Mouse (Mus musculus) kidney, postnatal 36 days (tissue): ENCODE data around the gene Hnrnpk.
A peak's percentile ranks its signal among the peaks of the same experiment; 100 is the strongest.
"Not testable (repeated sequence)": the region's sequence is repeated elsewhere in the genome, so short reads cannot be mapped to it uniquely, and the experiment has no call there.

ENCODE experiments used
- DNase-seq, 2 experiments: peaks; one replicate each; pipeline ENCODE4 v3.0.0; 2021 to 2022; ENCODE audit warnings: mixed read lengths in 2 of 2

Gene Hnrnpk

GRCm38 (mm10) chr13:58403243-58403642 lies at the start of gene Hnrnpk:
TSS of gene Hnrnpk (minus strand) at chr13:58403343.
- DNase-seq, result not testable (repeated sequence)

- DNase-seq, result no peak
Observed at GRCm38 (mm10) chr13:58452246-58452645, 49.1 kb upstream of the Hnrnpk start.

DNA sequence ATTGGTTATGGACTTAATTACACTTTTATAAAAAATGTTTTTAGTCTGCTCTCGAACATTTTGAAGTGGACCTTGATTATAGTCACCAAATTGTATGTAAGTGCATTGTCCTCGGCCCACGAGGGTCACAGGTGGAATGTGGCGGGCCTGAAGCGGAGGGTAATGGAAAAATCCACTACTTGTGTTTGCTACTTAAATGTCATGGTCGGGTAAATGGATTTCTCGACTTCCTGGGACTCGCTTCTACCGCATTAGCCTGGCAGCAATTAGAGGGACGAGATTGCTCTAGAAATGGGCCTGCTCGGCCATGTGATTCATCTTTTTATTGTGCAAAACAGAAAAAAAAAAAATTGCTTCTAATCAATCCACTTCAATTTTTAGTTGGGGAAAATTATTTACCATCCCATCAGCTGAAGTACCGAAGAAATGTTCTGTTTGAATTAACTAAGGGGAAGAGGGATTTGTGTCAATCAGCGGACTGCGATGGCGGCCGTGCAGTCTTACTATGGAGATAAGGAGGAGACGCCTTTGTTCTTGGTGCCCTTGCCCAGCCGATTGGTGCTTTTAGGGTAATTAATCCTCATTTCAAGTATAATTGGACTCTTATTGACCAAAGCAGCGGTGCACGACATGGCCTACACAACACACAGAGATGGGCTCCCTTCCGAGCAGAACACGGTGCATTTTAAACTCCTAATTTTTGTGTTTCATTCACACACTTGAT lies 47.5 kb upstream of the Hnrnpk start:
- no peak for DNase-seq

- DNase-seq, result no peak
Observed at GRCm38 (mm10) chr13:58446541-58446940, 43.4 kb upstream of the Hnrnpk start.

DNA sequence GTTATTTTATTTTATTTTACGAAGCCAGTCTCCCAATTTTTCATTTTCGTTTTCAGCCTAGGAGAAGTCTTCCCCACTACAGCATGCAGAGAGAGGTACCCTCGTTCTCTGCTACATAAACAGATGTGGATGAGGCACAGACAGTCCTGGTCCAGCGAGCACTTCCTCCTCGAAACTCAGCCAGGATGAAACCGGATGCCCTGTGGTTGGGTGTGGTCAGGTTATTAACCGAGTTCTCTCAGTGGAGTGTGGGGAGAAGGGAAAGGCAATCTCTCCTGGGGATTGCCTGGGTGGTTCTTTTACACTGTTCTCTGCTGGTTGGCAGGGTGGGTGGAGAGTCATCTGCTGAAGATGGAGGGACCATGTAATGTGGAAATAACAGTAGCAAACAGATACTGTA lies 40.6 kb upstream of the Hnrnpk start:
- DNase-seq, result peak; percentile 45 to 51

- no peak for DNase-seq
Observed at GRCm38 (mm10) chr13:58443326-58443725, 40.2 kb upstream of the Hnrnpk start.

GRCm38 (mm10) chr13:58439716-58440115 lies 36.6 kb upstream of the Hnrnpk start:
- no peak for DNase-seq

DNA sequence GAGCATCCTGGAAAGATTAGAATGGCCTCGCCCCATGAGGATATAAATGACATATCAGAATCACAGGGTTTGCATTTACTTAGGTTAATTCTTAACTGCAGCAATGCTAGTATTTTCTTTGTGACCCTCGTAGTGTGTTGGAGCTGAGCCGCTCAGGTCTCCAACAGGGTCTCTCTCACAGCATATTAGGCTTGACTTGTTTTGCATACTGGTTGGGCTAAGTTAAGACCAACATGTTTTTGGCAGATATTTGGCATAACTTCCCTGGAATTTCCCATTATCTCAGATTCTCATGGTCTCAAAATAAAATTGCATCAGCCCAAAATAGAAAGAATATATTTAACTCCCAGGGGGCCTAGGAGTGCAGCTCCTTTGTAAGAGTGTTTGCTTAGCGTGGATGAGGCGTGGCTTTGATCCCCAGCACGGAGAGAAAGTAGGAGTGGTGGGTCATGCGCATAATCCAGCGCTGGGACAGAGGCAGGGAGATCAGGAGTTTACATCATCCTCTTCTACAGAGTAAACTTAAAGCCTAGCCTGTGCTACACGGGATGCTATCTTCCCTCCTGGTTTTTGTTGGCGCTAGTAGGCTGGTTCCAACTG lies 20.0 kb upstream of the Hnrnpk start:
- DNase-seq, result peak; percentile 22 to 37

DNA sequence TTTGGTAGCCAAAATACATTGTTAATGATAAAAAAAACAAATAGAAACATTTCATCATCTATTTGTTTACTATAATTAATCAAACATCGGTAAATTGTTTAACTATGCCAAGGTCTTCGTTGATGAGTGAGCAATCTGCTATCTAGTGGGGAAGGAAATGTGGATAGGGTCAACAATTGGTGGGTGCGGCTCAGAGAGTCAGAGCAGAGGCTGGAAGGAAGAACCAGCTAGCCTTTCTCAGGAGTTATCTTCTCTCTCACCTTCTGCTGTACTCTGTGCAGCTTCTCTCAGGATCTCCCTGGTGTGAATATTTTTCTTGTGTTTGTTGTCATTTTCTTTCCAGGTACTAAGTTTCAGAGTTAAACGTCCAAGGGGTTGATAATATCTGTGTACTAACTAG lies 19.1 kb upstream of the Hnrnpk start:
- no peak for DNase-seq

DNA sequence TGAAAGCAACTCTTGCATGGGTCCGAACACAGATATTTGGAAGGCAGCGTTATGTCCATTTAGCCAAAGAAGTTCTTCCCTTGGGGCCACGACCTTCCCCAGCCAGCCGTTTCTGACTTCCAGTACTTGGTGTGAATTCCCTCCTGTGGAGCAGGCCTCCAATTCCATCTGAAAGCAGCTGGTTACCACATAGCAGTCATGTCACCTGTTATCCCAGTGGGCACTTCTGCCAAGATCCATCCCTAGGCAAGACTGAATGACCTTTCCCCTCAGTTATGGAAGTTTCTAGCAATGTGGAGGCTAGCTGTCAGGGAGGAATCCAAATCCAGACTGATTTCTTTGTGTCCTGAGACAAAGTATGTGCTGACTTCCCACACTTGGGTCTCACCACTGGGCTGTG lies 17.9 kb upstream of the Hnrnpk start:
- DNase-seq, result no peak

DNA sequence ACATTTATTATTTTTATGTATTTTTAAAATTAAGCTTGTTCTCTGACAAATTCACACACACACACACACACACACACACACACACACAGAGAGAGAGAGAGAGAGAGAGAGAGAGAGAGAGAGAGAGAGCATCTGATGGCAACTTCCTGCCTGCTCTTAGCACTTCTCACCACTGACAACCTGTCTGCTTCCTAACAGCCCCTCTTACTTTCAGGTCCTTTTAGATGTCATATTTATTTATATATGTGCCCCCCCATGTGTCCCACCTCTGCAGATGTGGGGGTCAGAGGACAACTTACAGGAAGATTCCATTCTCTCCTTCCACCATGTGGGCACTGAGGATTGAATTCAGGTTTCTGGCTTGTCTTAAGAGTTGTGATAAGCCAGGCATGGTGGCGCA lies 16.1 kb upstream of the Hnrnpk start:
- no peak for DNase-seq

DNA sequence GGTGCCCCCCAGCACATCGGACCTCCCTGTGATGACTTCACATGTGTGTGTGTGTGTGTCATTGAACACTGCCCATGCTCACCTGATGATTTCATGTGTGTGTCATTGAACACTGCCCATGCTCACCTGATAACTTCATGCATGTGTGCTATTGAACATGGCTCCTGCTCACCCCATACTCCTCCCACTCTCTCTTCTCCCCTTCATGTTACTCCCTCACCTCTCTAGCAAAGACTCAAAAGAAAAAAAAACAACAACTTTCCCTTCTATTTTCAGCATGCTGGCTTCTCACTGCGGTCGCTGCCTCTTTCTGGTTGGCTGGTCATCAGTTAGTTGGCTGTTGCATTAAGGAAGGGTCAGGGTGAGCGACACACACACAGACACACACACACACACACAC lies 15.5 kb upstream of the Hnrnpk start:
- DNase-seq, result no peak

DNA sequence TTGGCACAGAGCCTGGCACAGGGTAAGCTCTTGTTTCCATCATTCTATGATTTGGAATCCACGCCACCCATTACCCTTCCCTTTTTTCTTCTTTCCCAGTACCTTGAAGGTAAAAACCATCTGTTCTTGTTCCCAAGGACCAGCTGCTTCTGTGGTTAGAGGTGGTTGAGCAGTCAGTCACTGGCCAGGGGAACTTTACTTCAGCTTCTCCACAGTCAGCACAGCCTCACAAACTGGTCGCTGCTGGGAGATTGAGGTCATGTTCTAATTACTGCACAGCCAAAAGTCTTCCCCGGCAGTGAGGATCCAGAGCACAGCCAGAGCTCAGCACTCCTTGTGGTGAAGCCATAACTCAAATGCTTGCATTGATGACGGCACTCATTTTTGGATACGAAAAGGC lies 12.7 kb upstream of the Hnrnpk start:
- DNase-seq, result no peak

DNA sequence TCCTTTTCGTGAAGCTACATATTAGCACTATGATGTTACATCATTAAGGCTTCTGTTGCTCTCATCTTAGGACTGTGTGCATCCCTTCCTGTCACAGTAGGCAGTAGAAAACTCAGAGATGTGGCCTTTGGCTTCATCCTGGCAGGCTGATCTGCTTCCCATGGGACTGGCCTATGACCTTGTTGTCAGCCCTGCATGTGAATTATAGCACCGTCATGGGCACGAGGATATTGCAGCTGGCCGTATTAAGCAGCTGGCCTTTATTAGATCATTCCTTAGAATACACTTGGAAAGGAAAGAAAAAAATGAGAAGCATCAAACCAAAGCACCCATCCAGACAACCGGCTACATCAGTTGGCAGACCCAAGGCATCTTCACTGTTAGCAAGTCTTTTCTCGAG lies 12.2 kb upstream of the Hnrnpk start:
- DNase-seq, result peak; percentile 47 to 52

GRCm38 (mm10) chr13:58411073-58411472 lies 7.9 kb upstream of the Hnrnpk start:
- DNase-seq, result no peak

GRCm38 (mm10) chr13:58402744-58403110 lies 416 bp downstream of the Hnrnpk start:
- peak; percentile 88 to 93 for DNase-seq

GRCm38 (mm10) chr13:58402003-58402743 lies 970 bp downstream of the Hnrnpk start, which contains the start of gene Rmi1:
TSS of gene Rmi1 (plus strand) at chr13:58402248.
- peak; percentile 97 to 98 for DNase-seq

- DNase-seq, result peak; percentile 79 to 91
Observed at GRCm38 (mm10) chr13:58401135-58402002, 1.8 kb downstream of the Hnrnpk start.

- no peak for DNase-seq
Observed at GRCm38 (mm10) chr13:58400576-58400975, 2.6 kb downstream of the Hnrnpk start.

DNA sequence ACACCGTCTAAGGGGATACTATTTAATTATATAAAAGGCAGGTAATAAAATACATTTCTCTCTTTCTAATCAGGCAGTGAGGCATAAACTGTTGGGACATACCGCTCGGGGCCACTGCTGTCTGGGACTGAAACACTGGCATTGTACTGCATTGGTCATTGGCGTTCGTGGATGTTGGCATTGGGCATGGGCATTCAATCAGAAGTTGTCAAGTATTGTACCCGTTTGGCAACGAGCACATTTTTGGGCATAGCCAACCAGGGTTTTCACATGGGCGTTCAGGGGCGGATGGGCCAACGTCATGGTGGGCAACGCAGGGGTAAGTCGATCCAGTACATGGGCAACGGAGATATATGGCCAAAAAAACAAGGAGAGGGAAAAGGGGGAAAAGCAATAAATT lies 5.5 kb downstream of the Hnrnpk start:
- no peak for DNase-seq

DNA sequence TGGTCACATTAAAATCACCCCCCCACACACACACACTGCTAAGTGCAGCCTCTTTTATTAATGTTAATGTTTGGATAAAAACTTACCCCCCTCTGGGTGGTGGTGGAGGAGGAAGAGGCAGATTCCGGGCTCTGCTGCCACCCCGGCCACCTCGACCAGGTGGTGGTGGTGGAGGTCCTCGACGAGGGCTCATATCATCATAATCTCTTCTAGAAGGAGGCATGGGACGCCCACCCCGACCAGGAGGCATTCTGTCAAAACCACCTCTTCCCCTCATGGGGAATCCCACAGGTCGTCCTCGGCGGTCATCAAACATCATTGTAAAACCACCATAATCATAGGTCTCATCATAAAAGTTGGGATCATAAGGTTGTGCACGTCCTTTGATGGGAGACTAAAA lies 8.8 kb downstream of the Hnrnpk start:
- not testable (repeated sequence) for DNase-seq

DNA sequence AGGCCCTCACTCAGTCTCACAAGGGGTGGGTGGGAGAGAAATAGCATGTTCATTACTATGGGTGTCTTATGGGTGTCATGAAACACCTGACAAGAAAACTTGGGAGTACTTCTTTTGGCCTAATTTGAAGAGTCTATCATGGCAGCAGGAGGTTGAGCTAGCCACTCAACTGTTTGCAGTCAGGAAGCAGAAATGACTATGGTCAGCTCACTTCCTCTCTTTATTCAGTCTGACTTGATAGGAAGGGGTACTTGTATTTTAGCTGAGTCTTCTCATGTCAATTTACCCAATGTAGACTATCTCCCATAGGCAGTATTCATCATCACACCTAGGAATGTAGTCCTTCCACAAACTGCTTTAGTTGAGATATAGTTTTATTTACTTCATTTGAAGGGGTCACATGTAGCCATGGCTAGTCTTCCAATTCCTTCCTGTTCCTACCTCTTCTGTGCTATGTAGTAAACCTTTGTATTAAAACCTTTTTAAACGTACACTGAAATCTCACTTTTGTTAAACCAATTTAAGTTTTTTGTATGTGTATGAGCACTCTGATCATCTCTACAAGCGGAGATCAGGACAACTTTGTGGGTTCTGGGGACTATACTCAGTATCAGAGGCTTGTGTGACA lies 13.7 kb downstream of the Hnrnpk start:
- DNase-seq, result no peak
